14 mouse cellular contexts compared by ENCODE assay signal in genomic region chr13:40972976-40973375, GRCm38 (mm10).
"Had no signal": no experiment of that assay in that cellular context is flagged by ENCODE, and none has a peak within 500 bp of the region (broad histone marks: within the 10 kb centered on the region; RNA-seq: fewer than 3 reads in every experiment).

No protein-coding gene starts in this region.

- DNase-seq: gastrocnemius, adult 2 months; gastrocnemius, postnatal 10 days; gastrocnemius, postnatal 25 days; heart, adult 18-20 months; heart, postnatal 10 days; heart, postnatal 4 days; kidney, adult 18-20 months; kidney, adult 8-10 months; kidney, postnatal 10 days; kidney, postnatal 25 days; kidney, postnatal 4 days; layer of hippocampus, adult 9-11 months; layer of hippocampus, postnatal 36 days; left cerebral cortex, postnatal 4 days had no signal
